Mouse (Mus musculus): ENCODE data around the gene Polr1e.
A peak's percentile ranks its signal among the peaks of the same experiment; 100 is the strongest.
"Not testable (repeated sequence)": the region's sequence is repeated elsewhere in the genome, so short reads cannot be mapped to it uniquely, and the experiment has no call there.

The Polr1e gene

GRCm38 (mm10) chr4:45010806-45011415 is 7.5 kb upstream of the Polr1e start:
- DNase-seq, result peak; percentile 61 to 64

GRCm38 (mm10) chr4:45011581-45012104 is 6.7 kb upstream of the Polr1e start:
- DNase-seq, result peak in 1 of 2 experiments; percentile 74

- DNase-seq, result peak; percentile 100
Measured at GRCm38 (mm10) chr4:45012105-45012975, 6.0 kb upstream of the Polr1e start, which contains the start of gene Zbtb5. Gene Zbtb5, minus strand, starts transcription at chr4:45012412.

GRCm38 (mm10) chr4:45013031-45013431 is 5.4 kb upstream of the Polr1e start:
- DNase-seq, result peak in 1 of 2 experiments; percentile 28

GRCm38 (mm10) chr4:45013537-45013936 is 4.8 kb upstream of the Polr1e start:
- peak in 1 of 2 experiments; percentile 22 for DNase-seq

GRCm38 (mm10) chr4:45015615-45016014 is 2.8 kb upstream of the Polr1e start:
- DNase-seq, result peak; percentile 49 to 77

GRCm38 (mm10) chr4:45019009-45019408 is 626 bp downstream of the Polr1e start:
- peak in 1 of 2 experiments; percentile 30 for DNase-seq

- DNase-seq, result no peak
Measured at GRCm38 (mm10) chr4:45026459-45026858, 8.1 kb downstream of the Polr1e start.

GRCm38 (mm10) chr4:45032586-45032985 is 14.2 kb downstream of the Polr1e start:
- DNase-seq, result no peak

- DNase-seq, result peak; percentile 82 to 91
Measured at GRCm38 (mm10) chr4:45034693-45035628, 16.6 kb downstream of the Polr1e start.

GRCm38 (mm10) chr4:45036048-45036447 is 17.7 kb downstream of the Polr1e start:
- no peak for DNase-seq

GRCm38 (mm10) chr4:45036571-45036970 is 18.2 kb downstream of the Polr1e start:
- DNase-seq, result no peak

GRCm38 (mm10) chr4:45037455-45038410 is 19.4 kb downstream of the Polr1e start:
- peak; percentile 13 to 50 for DNase-seq

GRCm38 (mm10) chr4:45038879-45039278 is 20.5 kb downstream of the Polr1e start:
- DNase-seq, result peak; percentile 38 to 62

GRCm38 (mm10) chr4:45039546-45039945 is 21.2 kb downstream of the Polr1e start:
- DNase-seq, result not testable (repeated sequence)

- peak; percentile 53 to 78 for DNase-seq
Measured at GRCm38 (mm10) chr4:45040795-45041194, 22.4 kb downstream of the Polr1e start.

GRCm38 (mm10) chr4:45046679-45047078 is 28.3 kb downstream of the Polr1e start:
- DNase-seq, result no peak

- DNase-seq, result no peak
Measured at GRCm38 (mm10) chr4:45047286-45047887, 29.0 kb downstream of the Polr1e start.

GRCm38 (mm10) chr4:45047956-45048355 is 29.6 kb downstream of the Polr1e start:
- DNase-seq, result no peak

GRCm38 (mm10) chr4:45054862-45055261 is 36.5 kb downstream of the Polr1e start:
- peak in 1 of 2 experiments; percentile 19 for DNase-seq

- no peak for DNase-seq
Measured at GRCm38 (mm10) chr4:45055451-45055850, 37.1 kb downstream of the Polr1e start.

Data from kidney, postnatal 25 days (tissue).